Mouse (Mus musculus) adrenal gland, postnatal 14 days (tissue): ENCODE measurements around the gene Mmp11. TPM values are rescaled to one million over a fixed set of nuclear protein-coding genes. Genes with fewer than 3 reads are reported as not detected.
"Not testable (repeated sequence)": the region's sequence is repeated elsewhere in the genome, so short reads cannot be mapped to it uniquely, and the experiment has no call there.

ENCODE experiments used
- DNase-seq: peaks from one replicate; pipeline ENCODE4 v3.0.0; 2021; ENCODE audit warnings: mixed read lengths
- total RNA-seq: library from RNA; stranded (reverse); gene quantifications from 2 replicates; pipeline ENCODE4 v1.2.3, GENCODE M21; 2021

Mmp11 gene
- total RNA-seq, 1 experiment from 2014 or later: 8.6 TPM

DNA sequence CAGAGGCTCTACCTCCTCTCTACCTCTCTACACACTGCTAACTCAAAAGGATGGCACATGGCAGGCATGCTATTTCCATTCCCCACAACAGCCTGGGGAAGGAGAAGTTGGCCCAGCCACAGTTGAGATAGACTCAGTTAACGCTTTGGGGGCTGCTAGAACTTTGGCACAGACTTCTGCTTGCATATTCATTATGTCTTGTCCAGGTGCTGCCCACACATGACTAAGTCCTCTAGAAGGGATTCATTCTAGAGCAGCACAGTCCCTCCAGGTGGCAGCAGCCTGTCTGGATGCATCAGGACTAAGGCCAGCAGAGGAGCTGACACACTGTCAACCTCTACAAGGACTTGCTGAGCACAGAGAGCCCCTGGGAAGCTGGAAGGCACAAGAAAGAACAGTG lies 40.1 kb downstream of the Mmp11 start:
- no peak for DNase-seq

DNA sequence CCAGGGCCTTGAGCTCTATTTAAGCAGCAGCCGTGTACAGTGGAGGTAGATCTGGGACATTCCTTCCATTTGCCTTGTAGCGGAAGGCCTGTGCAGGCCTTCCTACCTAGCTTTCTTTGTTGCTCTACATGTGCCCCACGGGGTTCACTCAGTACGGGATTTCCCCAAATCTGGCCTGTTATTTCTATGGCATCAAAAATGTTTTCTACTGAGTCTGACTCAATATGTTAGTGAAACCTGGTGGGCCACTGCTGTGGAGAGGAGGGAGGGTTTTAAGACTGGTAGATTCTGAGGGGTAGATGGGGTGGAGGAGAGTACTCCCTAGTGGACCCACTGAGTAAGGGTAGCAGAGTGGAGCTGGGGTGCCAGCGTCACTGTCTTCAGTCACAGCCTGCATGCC lies 40.6 kb downstream of the Mmp11 start:
- DNase-seq: no peak

DNA sequence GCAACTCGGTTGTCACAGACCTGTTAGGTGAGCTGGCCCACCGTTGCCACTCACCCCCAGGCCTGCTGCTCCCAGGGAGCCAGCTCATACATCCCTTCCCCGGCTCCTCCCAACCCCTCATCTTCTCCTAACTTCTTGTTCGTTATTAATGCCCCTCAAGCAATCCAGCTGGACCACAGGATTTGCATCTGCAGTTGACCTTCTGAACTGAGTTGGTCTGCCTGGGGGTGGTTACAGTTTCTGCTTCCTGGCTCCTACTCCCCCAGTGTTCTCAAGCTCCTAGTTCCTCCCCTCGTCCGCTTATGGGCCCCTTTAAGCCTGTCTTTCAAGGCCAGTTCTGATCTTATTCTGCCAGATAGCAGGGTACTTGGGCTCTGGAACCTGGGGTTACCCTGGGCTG lies 41.7 kb downstream of the Mmp11 start:
- DNase-seq: no peak

DNA sequence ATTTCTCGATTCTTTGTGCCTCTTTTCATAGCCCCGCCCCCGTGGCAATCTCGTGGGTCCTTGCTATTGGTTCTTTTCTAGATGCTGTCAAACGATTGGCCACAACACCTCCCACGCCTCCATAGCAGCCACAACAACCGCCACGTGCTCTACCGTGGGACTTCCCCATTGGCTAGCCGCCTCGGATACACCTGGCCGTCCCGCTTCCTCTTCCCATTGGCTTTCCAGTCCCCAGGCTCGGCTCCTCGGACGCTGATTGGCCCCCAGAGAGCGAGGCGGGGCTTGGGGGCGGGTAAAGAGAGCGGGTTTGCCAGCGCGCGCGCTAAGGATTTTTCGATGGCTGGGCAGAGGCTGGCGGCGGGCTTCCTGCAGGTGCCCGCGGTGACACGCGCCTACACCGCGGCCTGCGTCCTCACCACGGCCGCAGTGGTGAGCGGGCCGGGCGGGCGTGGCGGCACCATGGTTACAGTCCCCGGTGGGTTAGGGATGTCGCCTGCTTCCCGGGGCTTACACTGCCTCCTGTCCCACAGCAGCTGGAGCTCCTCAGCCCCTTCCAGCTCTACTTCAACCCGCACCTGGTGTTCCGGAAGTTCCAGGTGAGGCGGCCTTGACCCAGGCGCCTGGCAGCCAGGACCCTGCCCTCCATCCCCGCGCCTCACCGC lies 43.1 kb downstream of the Mmp11 start, which contains the start of gene Derl3:
Gene Derl3, plus strand, starts transcription at position 325 of the 662 bp plus-strand sequence.
- DNase-seq: peak; percentile 97

DNA sequence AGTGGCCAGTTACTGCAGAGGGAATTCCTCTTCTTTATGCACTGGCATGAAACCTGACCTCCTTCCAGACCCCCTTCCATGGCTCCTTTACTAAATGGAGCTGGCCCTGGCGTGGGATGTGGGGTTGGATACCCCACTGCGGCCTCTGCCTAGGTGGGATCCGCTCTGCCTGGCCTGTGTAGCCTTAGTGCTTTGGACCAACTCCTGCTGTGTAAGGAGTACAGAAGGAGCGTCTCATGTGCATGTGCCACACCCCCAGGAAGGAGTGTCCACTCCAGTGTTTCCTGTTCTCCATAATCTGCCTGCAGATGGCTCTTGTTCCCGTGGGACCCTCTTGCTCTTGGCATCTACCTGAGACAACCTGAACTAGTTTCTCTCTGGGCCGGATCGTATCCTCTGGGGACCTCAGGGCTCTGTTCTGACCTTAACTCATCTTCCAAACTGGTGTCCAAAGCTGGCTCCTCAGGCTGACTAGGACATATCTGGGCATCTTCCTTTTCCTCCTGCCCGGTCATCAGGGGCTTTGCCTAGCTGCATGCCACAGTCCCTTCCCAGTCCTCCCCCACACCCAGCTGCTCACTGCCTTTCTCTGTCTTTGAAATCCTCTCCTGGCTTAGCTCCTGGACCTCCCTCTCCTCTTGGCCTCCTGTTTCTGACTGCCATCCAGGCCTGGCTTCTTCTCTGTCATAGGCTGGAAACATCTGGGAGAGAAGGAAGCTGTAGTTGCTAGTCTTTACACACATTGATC lies 46.7 kb downstream of the Mmp11 start:
- no peak for DNase-seq

DNA sequence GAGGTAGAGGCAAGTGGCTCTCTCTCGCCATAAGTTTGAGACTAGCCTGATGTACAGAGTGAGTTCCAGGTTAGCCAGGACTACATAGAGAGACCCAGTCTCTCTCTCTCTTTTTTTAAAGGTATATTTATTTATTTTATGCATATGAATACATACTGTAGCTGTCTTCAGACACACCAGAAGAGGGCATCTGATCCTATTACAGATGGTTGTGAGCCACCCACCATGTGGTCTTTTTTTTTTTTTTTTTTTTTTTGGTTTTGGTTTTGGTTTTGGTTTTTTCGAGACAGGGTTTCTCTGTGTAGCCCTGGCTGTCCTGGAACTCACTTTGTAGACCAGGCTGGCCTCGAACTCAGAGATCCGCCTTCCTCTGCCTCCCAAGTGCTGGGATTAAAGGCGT lies 48.8 kb downstream of the Mmp11 start:
- not testable (repeated sequence) for DNase-seq

DNA sequence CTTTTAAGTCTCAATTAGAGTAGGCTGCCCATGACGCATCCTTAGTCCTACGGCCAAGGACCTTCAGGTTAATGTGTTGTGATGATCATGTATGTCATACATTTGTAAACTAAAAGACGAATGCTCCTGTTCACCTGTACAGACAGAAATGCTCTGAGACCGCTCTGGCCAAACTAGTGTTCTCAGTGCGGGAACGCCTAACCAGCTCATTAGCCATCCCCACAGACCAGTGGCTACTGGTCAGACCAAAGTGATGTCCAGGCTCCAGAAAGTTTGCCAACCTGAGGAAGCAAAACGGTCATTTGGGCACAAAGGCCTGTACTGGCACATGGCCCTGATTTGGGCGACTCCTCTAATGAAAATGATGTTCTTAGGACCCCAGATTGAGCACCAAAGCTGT lies 51.6 kb downstream of the Mmp11 start:
- no peak for DNase-seq

DNA sequence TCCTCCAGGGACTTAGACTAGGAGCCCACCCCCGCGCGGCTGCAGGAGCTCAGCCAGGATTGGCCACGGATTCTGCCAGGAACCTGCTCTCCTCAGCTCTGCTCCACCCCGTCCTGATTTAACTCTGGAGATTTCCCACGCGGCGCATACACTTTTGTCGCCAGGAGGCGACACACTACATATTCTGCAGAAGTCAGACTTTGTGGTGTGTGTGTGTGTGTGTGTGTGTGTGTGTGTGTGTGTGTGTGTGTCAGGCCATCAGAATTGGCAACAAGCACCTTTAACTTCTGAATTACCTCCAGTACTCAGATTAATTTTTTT lies 53.1 kb downstream of the Mmp11 start:
- peak; percentile 86 for DNase-seq

DNA sequence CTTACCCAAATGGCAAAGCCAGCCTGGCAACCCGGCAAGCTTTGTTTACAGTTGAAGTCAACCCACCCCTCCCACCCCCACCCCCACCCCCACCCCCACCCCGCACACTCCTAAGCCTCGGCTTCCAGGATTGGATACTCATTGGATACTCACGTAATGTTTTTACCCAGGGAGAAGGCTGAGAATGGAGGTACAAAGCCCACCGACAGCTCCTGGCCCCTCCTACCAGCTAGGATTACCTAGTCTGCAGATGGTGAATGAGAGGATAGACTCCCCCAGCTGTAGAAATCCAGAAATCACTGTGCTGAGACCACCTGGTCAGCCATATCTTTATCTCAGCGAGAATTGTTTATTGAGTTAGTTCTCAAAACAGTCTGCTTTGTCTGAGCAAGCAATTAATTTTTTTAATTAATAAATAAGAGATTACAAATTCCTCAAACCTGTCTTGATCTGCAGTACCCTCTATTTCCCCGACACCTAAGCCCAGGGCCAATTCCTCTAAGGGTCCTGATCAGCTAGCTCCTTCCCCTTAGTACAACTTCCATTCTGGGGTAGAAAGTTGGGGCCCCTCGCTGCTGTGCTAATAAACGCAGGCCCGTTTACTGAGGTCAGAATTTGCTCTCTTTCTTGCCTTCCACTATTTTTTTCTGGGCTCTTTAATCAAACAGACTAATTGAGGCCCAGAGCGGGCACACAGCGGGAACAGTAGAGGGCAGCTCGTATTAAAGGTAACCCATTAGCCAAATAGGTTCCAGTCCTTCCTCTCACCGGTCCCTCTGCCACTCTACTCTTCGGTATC lies 53.7 kb downstream of the Mmp11 start:
- no peak for DNase-seq

DNA sequence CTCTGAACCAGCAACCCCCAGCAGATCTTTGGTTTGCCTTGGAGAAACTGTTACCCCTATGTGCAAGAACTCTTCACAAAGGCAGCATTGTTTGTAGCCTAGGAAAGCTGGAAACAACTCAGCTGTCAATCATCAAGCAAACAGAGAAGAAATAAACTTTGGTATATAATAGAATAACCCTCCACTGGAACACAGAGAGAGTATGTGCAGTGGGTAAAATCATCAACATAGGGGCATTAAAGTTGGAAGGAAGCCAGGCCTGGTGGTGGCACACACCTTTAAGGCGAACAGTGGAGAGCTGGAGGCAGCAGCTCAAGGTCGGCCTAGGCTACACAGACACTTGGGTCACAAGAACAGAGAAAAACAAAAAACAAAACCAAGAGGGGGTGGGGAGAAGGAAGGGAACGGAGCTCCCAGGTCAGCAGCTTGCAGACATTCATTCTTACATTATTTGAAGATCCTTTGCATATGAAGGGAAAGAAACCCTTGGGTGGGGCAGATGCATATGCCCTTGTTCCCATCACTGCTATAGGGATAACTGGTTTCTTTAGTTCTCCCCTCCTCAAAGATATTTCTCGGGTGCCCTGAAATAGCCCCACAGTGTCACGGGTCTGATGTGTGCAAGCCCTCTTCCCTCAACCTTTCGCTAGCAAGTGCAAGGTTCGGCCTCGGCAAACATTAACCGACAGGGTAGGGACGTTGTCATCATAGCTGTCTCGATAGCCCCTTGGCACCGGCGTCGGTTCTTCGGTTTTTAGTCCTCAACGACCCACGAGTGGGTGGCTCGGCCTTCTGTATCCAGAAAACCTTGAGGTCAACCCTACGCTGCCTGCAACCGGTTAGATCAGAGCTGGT lies 54.5 kb downstream of the Mmp11 start:
- no peak for DNase-seq

DNA sequence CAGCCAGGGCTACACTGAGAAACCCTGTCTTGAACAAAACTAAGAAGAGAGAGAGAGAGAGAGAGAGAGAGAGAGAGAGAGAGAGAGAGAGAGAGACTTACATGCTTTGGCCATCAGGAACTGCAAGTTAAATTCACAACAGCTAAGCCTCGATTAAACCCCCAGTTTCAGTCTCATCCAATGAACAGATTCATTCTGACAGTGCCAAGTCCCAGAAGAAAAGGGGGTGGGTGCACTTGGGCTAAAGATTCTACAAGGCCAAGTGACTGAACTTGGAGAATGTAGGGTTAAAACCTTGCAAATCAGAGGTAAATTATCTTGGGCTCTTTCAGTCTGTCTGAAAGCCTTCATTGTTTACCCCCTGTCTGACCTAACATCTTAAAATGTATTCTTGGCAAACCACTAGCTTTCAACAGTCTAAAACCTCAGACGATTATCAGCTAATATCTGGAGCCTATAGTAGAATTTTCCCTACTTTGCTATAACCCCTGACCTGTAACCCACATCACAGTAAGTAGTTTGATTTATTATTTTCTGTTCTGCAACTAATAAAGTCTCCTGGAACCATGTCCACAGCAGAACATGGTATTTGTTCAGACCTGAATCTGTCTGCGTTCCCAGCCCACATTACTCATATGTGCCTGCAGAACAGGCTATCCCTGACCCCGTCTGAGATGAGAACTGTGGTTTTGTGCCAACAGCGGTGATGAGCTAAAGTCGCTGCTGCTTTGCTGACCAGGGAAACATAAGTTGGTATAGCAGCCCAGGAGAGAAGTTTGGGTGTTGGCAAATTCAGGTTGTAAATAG lies 55.3 kb downstream of the Mmp11 start:
- peak; percentile 70 for DNase-seq

DNA sequence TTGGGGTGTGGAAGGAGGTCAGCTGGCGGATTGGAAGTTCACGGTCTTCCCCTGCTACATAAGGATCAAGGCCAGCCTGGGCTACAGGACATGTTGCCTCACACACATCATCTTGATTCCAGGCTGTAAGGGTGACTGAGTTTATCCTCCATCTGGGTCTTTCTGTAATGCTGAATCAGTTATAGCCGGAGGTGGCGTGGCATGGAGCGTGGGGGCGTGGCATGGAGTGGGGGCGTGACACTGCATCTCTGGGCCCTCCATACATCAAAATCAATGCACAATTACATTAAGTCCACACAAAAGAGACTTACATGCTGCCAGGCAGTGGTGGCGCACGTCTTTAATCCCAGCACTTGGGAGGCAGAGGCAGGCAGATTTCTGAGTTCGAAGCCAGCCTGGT lies 55.9 kb downstream of the Mmp11 start:
- DNase-seq: no peak

DNA sequence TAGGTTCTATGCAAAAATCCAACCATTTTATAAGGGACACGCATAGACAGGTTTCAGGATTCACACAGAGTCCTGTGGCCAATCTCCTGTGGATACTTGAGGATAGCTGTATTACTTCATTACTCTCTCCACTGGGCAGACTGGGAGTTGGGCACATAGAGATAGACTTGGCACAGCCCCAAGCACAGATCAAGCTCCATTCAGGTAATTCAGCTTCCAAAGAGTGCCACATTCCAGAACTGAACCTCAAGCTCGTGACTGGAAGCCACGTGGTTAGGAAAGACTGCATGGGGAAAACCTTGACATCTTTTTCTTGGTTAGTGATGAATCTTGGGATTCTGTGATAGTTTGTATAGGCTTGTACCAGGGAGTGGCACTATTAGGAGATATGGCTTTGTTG lies 57.5 kb downstream of the Mmp11 start:
- DNase-seq: no peak

DNA sequence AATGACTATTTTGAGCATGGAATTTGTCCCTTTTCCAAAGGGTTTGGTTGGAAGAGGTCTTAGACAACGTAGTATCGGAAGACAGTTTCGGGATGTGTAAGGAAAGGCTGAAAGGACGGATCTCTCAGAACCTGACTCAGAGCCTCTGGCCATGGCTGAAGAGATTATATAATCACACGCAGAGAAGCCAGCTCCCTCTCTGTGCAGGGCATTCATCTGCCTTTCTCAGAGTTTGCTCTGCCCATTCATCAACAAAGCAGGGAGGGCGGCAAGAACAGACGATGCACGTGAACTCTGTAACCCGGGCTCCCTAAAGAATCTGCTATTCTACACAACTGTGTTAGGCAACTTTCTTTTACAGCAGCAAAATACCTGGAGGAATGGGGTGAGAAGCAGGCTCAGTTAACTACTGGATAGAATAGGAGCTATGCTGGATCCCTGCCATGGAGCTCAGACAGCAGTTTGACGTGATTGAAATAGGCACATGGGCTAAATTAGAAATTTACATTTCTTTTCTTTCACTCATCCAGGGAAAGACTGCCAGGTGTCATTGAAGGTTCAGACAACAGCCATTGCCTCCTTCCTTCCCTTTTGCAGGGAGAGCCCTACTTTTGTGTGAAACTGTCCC lies 62.6 kb downstream of the Mmp11 start:
- peak; percentile 41 for DNase-seq

Other genes starting within 250 kb of the Mmp11 start
- gene Cabin1, start 172.2 kb downstream of the Mmp11 start, total RNA-seq: 34.2 and 36.2 TPM in 2 replicates
- gene Ddt, start 163.1 kb downstream of the Mmp11 start, total RNA-seq: 210 and 231 TPM in 2 replicates
- not detected in 2 replicates for gene Gm20441, start 155.5 kb downstream of the Mmp11 start, total RNA-seq
- gene Gstt3, start 155.1 kb downstream of the Mmp11 start, total RNA-seq: 20.2 and 21.2 TPM in 2 replicates
- gene Gstt1, start 137.9 kb downstream of the Mmp11 start, total RNA-seq: 69.1 and 93.9 TPM in 2 replicates
- gene Gstt4, start 114.0 kb downstream of the Mmp11 start, total RNA-seq: 0.59 and 0.79 TPM in 2 replicates
- 33.3 and 40.9 TPM in 2 replicates for gene Gstt2, start 99.1 kb downstream of the Mmp11 start, total RNA-seq
- 259 and 296 TPM in 2 replicates for gene Mif, start 76.3 kb downstream of the Mmp11 start, total RNA-seq
- 1.8 and 1.9 TPM in 2 replicates for gene Derl3, start 43.1 kb downstream of the Mmp11 start, total RNA-seq
- gene Smarcb1, start 14.9 kb downstream of the Mmp11 start, total RNA-seq: 75.0 and 79.3 TPM in 2 replicates
- 1,334 and 1,341 TPM in 2 replicates for gene Chchd10, start 3.4 kb downstream of the Mmp11 start, total RNA-seq
- gene Gm867, start 4.2 kb upstream of the Mmp11 start, total RNA-seq: 0.85 TPM in 1 of 2 replicates, not detected in the other
- gene Vpreb3, start 6.6 kb upstream of the Mmp11 start, total RNA-seq: 1.7 and 2.2 TPM in 2 replicates
- not detected in 2 replicates for gene Gm5134, start 18.0 kb upstream of the Mmp11 start, total RNA-seq
- 8.8 and 11.5 TPM in 2 replicates for gene Zfp280b, start 96.2 kb upstream of the Mmp11 start, total RNA-seq
- not detected in 2 replicates for gene Slc5a4b, start 174.5 kb upstream of the Mmp11 start, total RNA-seq
- not detected in 2 replicates for gene Slc5a4a, start 211.0 kb upstream of the Mmp11 start, total RNA-seq